Mouse (Mus musculus): ENCODE measurements around the gene Hamp.

DNA sequence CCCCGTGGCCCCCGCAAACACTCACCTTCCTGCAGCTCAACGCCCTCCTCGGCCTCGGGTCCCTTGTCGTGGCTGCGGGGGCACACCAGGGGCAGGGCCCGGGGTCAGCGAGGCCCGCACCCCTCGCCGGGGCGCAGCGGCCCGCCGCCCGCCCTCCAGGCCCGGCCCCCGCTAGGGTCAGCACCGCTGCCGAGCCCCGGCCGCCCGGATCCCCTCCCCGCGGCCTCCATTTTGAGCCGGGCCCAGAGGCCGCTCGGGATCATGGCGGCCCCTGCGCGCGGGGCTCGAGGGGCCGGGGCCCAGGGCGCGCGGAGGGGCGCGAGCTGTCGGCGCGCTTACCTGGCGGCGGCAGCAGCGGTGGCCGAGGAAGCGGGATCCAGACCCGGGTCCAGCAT is 12.5 kb upstream of the Hamp start:
- TF ChIP-seq POLR2A (IDR thresholded peaks at IDR 0.05; ENCODE audit: insufficient read depth, low read depth, low read length) (no peak), CTCF (IDR thresholded peaks at IDR 0.05; ENCODE audit: insufficient read depth, low read depth, low read length) (no peak)
